ENCODE assay signal across 23 mouse cellular contexts in genomic region chr15:101167553-101167952, GRCm38 (mm10). TPM values are rescaled to one million over a fixed set of nuclear protein-coding genes. Genes with fewer than 3 reads are reported as not detected.
"Had no signal": no experiment of that assay in that cellular context is flagged by ENCODE, and none has a peak within 500 bp of the region (broad histone marks: within the 10 kb centered on the region; RNA-seq: fewer than 3 reads in every experiment).

No protein-coding gene starts in this region.

- ATAC-seq: lung, postnatal 0 days; midbrain, embryonic 16.5 days had no signal

- H3K27me3 ChIP-seq: kidney, embryonic 15.5 days had no signal

- H3K9me3 ChIP-seq: kidney, embryonic 15.5 days; liver, embryonic 13.5 days; midbrain, embryonic 12.5 days; neural tube, embryonic 13.5 days had no signal

- DNase-seq: layer of hippocampus, postnatal 36 days; liver, embryonic 13.5 days; lung, embryonic 14.5 days; retina, postnatal 1 day; right cerebral cortex, postnatal 25 days; thymus, adult 2 months; thymus, postnatal 14 days; thymus, postnatal 4 days had no signal

- H3K4me3 ChIP-seq: kidney, embryonic 15.5 days; left cerebral cortex, adult 2 months; liver, embryonic 13.5 days; midbrain, embryonic 12.5 days; myocyte; neural tube, embryonic 13.5 days had no signal

- H3K4me2 ChIP-seq: kidney, embryonic 15.5 days; liver, embryonic 13.5 days; lung, embryonic 14.5 days; midbrain, embryonic 12.5 days; neural tube, embryonic 13.5 days had no signal

- H3K9ac ChIP-seq: kidney, embryonic 15.5 days; liver, embryonic 13.5 days; lung, embryonic 14.5 days; midbrain, embryonic 12.5 days; neural tube, embryonic 13.5 days had no signal

- H3K27ac ChIP-seq: kidney, embryonic 15.5 days; left cerebral cortex, adult 2 months; liver, embryonic 13.5 days; macrophage; midbrain, embryonic 12.5 days; neural tube, embryonic 13.5 days had no signal

- H3K36me3 ChIP-seq: kidney, embryonic 15.5 days; liver, embryonic 13.5 days; midbrain, embryonic 12.5 days; neural tube, embryonic 13.5 days had no signal

RNA-seq across cellular contexts. Expression of gene Ankrd33, which starts 52.0 kb away (rescaled TPM):
- polyA plus RNA-seq: kidney, embryonic 15.5 days; large intestine, adult 2 months; limb, embryonic 11.5 days; limb, embryonic 14.5 days; liver, adult 2 months; liver, embryonic 13.5 days; liver, embryonic 16.5 days; lung, embryonic 14.5 days; lung, postnatal 0 days; macrophage; midbrain, embryonic 12.5 days; midbrain, embryonic 16.5 days; myocyte; neural tube, embryonic 13.5 days; spleen, adult 2 months; stomach, embryonic 16.5 days; thymus, adult 2 months had no signal
